Mouse (Mus musculus): Measurements from ENCODE around the gene Sh3gl2. TPM values are rescaled to one million over a fixed set of nuclear protein-coding genes. Genes with fewer than 3 reads are reported as not detected.

Gene Sh3gl2
- total and polyA plus RNA-seq, 3 experiments, result not detected

DNA sequence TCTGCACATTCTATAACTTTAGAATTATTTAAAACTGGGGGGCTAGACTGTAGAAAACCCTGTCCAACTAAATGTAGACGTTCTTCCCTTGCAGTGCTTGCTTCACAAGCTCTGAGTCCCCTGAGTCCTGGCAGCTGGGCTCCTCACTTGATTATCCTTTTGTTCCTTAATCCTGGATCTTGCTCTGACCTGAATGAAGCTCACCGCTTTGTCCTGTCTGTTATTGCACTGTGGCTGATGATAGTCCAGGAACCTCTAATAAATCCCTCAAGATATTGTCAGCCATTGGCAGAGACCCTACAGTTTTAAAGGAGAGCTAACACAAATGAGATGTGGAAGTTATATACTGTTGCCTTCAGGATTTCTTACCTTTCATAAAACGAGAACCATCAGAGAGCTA is 114.2 kb downstream of the Sh3gl2 start:
- in situ Hi-C loops (cut with MboI; ENCODE audit: low pct_ligation_motif_present, low pct_unique_long_range_greater_than_20kb, low sequenced_read_pairs), result no loop called here
- Histone ChIP-seq H3K27ac (ENCODE audit: insufficient read depth, low read depth) (no peak overlapping the region), H3K4me2 (ENCODE audit: insufficient read depth, low read depth, poor library complexity, severe bottlenecking) (no peak overlapping the region), H3K4me3 (replicated peaks in 1 of 3; ENCODE audit: low read depth in 2 of 3, low read length in 2 of 3, poor library complexity in 1 of 3) (no peak overlapping the region), H3K79me2 (replicated peaks; ENCODE audit: control insufficient read depth, extremely low read depth, insufficient read depth, poor library complexity, severe bottlenecking) (no peaks in the 10 kb centered on the region), H3K9me3 (replicated peaks; ENCODE audit: low read length) (peaks cover 40% of the 10 kb centered on the region), H3K4me1 (ENCODE audit: control insufficient read depth in 1 of 2, insufficient read depth in 2 of 2) (no peaks in the 10 kb centered on the region), H3K9ac (ENCODE audit: insufficient read depth, low read depth) (no peak overlapping the region), H3K27me3 (replicated peaks) (no peaks in the 10 kb centered on the region), H3K36me3 (replicated peaks in 1 of 2; ENCODE audit: control insufficient read depth in 1 of 2, insufficient read depth in 1 of 2, low read length in 1 of 2) (no peaks in the 10 kb centered on the region)
- no peak for TF ChIP-seq E2F4 (IDR thresholded peaks at IDR 0.05; ENCODE audit: insufficient replicate concordance, low read depth, low read length)
- TF ChIP-seq RCOR1 (conservative IDR thresholded peaks at IDR 0.05; ENCODE audit: low read depth, low read length), result no peak
- no peak for TF ChIP-seq CHD1 (IDR thresholded peaks at IDR 0.05; ENCODE audit: low read depth, low read length)
- no peak for TF ChIP-seq ETS1 (conservative IDR thresholded peaks at IDR 0.05; ENCODE audit: low read depth, low read length)
- TF ChIP-seq SIN3A (IDR thresholded peaks at IDR 0.05; ENCODE audit: low read length), result no peak
- no peak for TF ChIP-seq JUND (conservative IDR thresholded peaks at IDR 0.05; ENCODE audit: low read depth, low read length)
- TF ChIP-seq NELFE (IDR thresholded peaks at IDR 0.05; ENCODE audit: low read depth, low read length), result no peak
- TF ChIP-seq POLR2A (IDR thresholded peaks at IDR 0.05; ENCODE audit: low read depth, low read length), result no peak
- TF ChIP-seq BHLHE40 (IDR thresholded peaks at IDR 0.05; ENCODE audit: low read depth, low read length), result no peak
- TF ChIP-seq TBP (conservative IDR thresholded peaks at IDR 0.05; ENCODE audit: low read depth, low read length), result no peak
- no peak for TF ChIP-seq MEF2A (IDR thresholded peaks at IDR 0.05; ENCODE audit: borderline replicate concordance, low read depth, low read length)
- no peak for TF ChIP-seq TCF12 (IDR thresholded peaks at IDR 0.05; ENCODE audit: low read depth, low read length)
- TF ChIP-seq EP300 (IDR thresholded peaks at IDR 0.05; ENCODE audit: low read length), result no peak
- TF ChIP-seq ELF1 (IDR thresholded peaks at IDR 0.05; ENCODE audit: low read depth, low read length), result no peak
- DNase-seq (ENCODE audit: extremely low read depth), result no peak
- dilution Hi-C loops (cut with MboI; ENCODE audit: extremely low pct_ligation_motif_present, extremely low pct_unique_long_range_greater_than_20kb, low sequenced_read_pairs), result no loop called here

DNA sequence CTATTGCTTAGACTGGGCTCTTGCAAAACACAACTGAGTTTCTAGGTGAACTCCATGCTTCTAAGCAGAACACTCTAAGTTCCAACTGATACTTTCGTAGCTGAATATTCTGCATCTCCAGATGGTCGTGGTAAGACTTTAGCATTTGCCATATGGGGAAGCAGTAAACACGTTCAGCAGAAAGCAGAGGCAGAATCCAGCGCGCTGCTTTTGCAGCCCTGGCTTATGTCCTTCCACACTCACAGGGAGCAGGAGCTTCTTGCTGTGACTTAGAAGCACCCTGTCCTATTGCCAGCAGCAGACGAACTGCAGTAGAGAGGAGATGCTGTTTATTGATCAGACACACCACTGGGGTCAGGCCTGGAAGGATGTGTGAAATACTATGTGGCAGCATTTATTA is 120.5 kb downstream of the Sh3gl2 start:
- no peak for DNase-seq (ENCODE audit: extremely low read depth)
- in situ Hi-C loops (cut with MboI; ENCODE audit: low pct_ligation_motif_present, low pct_unique_long_range_greater_than_20kb, low sequenced_read_pairs), result no loop called here
- Histone ChIP-seq H3K27me3 (replicated peaks) (no peaks in the 10 kb centered on the region), H3K27ac (ENCODE audit: insufficient read depth, low read depth) (no peak overlapping the region), H3K4me2 (ENCODE audit: insufficient read depth, low read depth, poor library complexity, severe bottlenecking) (no peak overlapping the region), H3K9me3 (replicated peaks; ENCODE audit: low read length) (peaks cover 57% of the 10 kb centered on the region), H3K36me3 (replicated peaks in 1 of 2; ENCODE audit: control insufficient read depth in 1 of 2, insufficient read depth in 1 of 2, low read length in 1 of 2) (no peaks in the 10 kb centered on the region), H3K9ac (ENCODE audit: insufficient read depth, low read depth) (no peak overlapping the region), H3K4me1 (ENCODE audit: control insufficient read depth in 1 of 2, insufficient read depth in 2 of 2) (no peaks in the 10 kb centered on the region), H3K4me3 (replicated peaks in 1 of 3; ENCODE audit: low read depth in 2 of 3, low read length in 2 of 3, poor library complexity in 1 of 3) (no peak overlapping the region), H3K79me2 (replicated peaks; ENCODE audit: control insufficient read depth, extremely low read depth, insufficient read depth, poor library complexity, severe bottlenecking) (no peaks in the 10 kb centered on the region)
- no peak for TF ChIP-seq GABPA (IDR thresholded peaks at IDR 0.05; ENCODE audit: insufficient replicate concordance, low read depth, low read length)
- TF ChIP-seq ZKSCAN1 (IDR thresholded peaks at IDR 0.05; ENCODE audit: borderline replicate concordance, low read depth, low read length), result no peak
- no peak for TF ChIP-seq RAD21 (IDR thresholded peaks at IDR 0.05; ENCODE audit: low read depth, low read length)
- TF ChIP-seq NRF1 (IDR thresholded peaks at IDR 0.05; ENCODE audit: low read depth, low read length), result no peak
- TF ChIP-seq CTCF (conservative IDR thresholded peaks at IDR 0.05 in 1 of 2, IDR thresholded peaks at IDR 0.05 in 1 of 2; ENCODE audit: low read depth in 2 of 2, low read length in 2 of 2), result no peak
- TF ChIP-seq RCOR1 (conservative IDR thresholded peaks at IDR 0.05; ENCODE audit: low read depth, low read length), result no peak
- no peak for TF ChIP-seq ZNF384 (IDR thresholded peaks at IDR 0.05; ENCODE audit: low read depth, low read length)
- dilution Hi-C loops (cut with MboI; ENCODE audit: extremely low pct_ligation_motif_present, extremely low pct_unique_long_range_greater_than_20kb, low sequenced_read_pairs), result no loop called here
